Mouse (Mus musculus) megakaryocyte, embryonic 14.5 days (primary cell): ENCODE measurements around the gene Gm9857.

Experiments
- FLI1 ChIP-seq: IDR thresholded peaks from 2 replicates; pipeline ENCODE4 v1.6.1; 2012; ENCODE audit warnings: low read length, inconsistent platforms, mixed read lengths
- GATA1 ChIP-seq: IDR thresholded peaks from 3 replicates; pipeline ENCODE4 v1.6.1; 2012; ENCODE audit warnings: mixed read lengths, low read length, inconsistent platforms, borderline replicate concordance

GRCm38 (mm10) chr3:108974920-108975485 lies 34.8 kb upstream of the Gm9857 start:
- TF ChIP-seq GATA1 (no peak), FLI1 (no peak)
